Mouse (Mus musculus): Measurements from ENCODE around the gene Srrm2. TPM values are rescaled to one million over a fixed set of nuclear protein-coding genes. Genes with fewer than 3 reads are reported as not detected.

The Srrm2 gene
- polyA plus RNA-seq, 1 experiment from 2014 or later, result 320 TPM

GRCm38 (mm10) chr17:23825591-23825990 lies 35.3 kb downstream of the Srrm2 start:
- Histone ChIP-seq H3K36me3 (ENCODE audit: control insufficient read depth, insufficient read depth, low read length) (peaks cover 65% of the 10 kb centered on the region), H3K27ac (replicated peaks; ENCODE audit: low read depth, low read length) (no peak overlapping the region), H3K27me3 (replicated peaks; ENCODE audit: control insufficient read depth, insufficient read depth, low read length) (0 out of 2 replicates have a peak, but pooled peaks cover under 1% of the 10 kb centered on the region), H3K9ac (ENCODE audit: low read depth, low read length) (no peak overlapping the region), H3K4me3 (ENCODE audit: low read depth, low read length) (no peak overlapping the region), H3K4me2 (ENCODE audit: low read depth, low read length) (no peak overlapping the region), H3K4me1 (ENCODE audit: control insufficient read depth, insufficient read depth, low read length) (peaks cover 9% of the 10 kb centered on the region), H3K9me3 (ENCODE audit: control insufficient read depth, low read length) (peaks cover 4% of the 10 kb centered on the region; the same call in 1 of the 2 replicates)
- WGBS, result 83% methylated on average over 4 of the region's 4 CpGs
- no peak for DNase-seq (ENCODE audit: low spot score)
- ATAC-seq (ENCODE audit: low read depth), result no peak

- DNase-seq (ENCODE audit: low spot score), result peak; percentile 59
- Histone ChIP-seq H3K4me3 (ENCODE audit: low read depth, low read length) (peak overlapping the region; percentile 52), H3K27ac (replicated peaks; ENCODE audit: low read depth, low read length) (peak overlapping the region; percentile 95), H3K36me3 (ENCODE audit: control insufficient read depth, insufficient read depth, low read length) (peaks cover 37% of the 10 kb centered on the region), H3K4me1 (ENCODE audit: control insufficient read depth, insufficient read depth, low read length) (peaks cover 9% of the 10 kb centered on the region), H3K9me3 (ENCODE audit: control insufficient read depth, low read length) (peaks cover 4% of the 10 kb centered on the region; the same call in 1 of the 2 replicates), H3K4me2 (ENCODE audit: low read depth, low read length) (peak overlapping the region; percentile 64), H3K27me3 (replicated peaks; ENCODE audit: control insufficient read depth, insufficient read depth, low read length) (peaks cover 15% of the 10 kb centered on the region; the same call in 1 of the 2 replicates), H3K9ac (ENCODE audit: low read depth, low read length) (peak overlapping the region; percentile 79)
- whole genome bisulfite sequencing, result 0% methylated on average over 41 of the region's 47 CpGs
- peak; percentile 73 for ATAC-seq (ENCODE audit: low read depth)
Observed at GRCm38 (mm10) chr17:23828271-23829001, 38.1 kb downstream of the Srrm2 start.

GRCm38 (mm10) chr17:23829064-23829619 lies 38.8 kb downstream of the Srrm2 start, which contains the start of gene Elob:
TSS of gene Elob (minus strand) at chr17:23829136.
- ATAC-seq (ENCODE audit: low read depth), result peak; percentile 95

GRCm38 (mm10) chr17:23831201-23831600 lies 40.9 kb downstream of the Srrm2 start:
- H3K36me3 ChIP-seq (ENCODE audit: control insufficient read depth, insufficient read depth, low read length), result peaks cover 9% of the 10 kb centered on the region
- H3K27ac ChIP-seq (replicated peaks; ENCODE audit: low read depth, low read length), result no peak overlapping the region
- peaks cover 4% of the 10 kb centered on the region; the same call in 1 of the 2 replicates for H3K9me3 ChIP-seq (ENCODE audit: control insufficient read depth, low read length)
- peaks cover 15% of the 10 kb centered on the region; the same call in 1 of the 2 replicates for H3K27me3 ChIP-seq (replicated peaks; ENCODE audit: control insufficient read depth, insufficient read depth, low read length)
- 83% methylated on average over 1 of the region's 1 CpGs for WGBS
- H3K4me3 ChIP-seq (ENCODE audit: low read depth, low read length), result no peak overlapping the region
- no peak overlapping the region for H3K4me2 ChIP-seq (ENCODE audit: low read depth, low read length)
- no peak overlapping the region for H3K9ac ChIP-seq (ENCODE audit: low read depth, low read length)
- peaks cover 9% of the 10 kb centered on the region for H3K4me1 ChIP-seq (ENCODE audit: control insufficient read depth, insufficient read depth, low read length)
- ATAC-seq (ENCODE audit: low read depth) (no peak), DNase-seq (ENCODE audit: low spot score) (no peak)

More at GRCm38 (mm10) chr17:23829064-23829619, 38.8 kb downstream of the Srrm2 start, which contains the start of gene Elob:
- DNase-seq (ENCODE audit: low spot score), result peak; percentile 96
- H3K9ac ChIP-seq (ENCODE audit: low read depth, low read length), result peak within 1 kb of the TSS; percentile 79
- peak within 1 kb of the TSS; percentile 64 for H3K4me2 ChIP-seq (ENCODE audit: low read depth, low read length)
- peaks cover 30% of the 10 kb centered on the region for H3K36me3 ChIP-seq (ENCODE audit: control insufficient read depth, insufficient read depth, low read length)
- H3K27me3 ChIP-seq (replicated peaks; ENCODE audit: control insufficient read depth, insufficient read depth, low read length), result peaks cover 15% of the 10 kb centered on the region; the same call in 1 of the 2 replicates
- WGBS, result 1% methylated on average over 21 of the region's 42 CpGs
- peak within 1 kb of the TSS; percentile 95 for H3K27ac ChIP-seq (replicated peaks; ENCODE audit: low read depth, low read length)
- peaks cover 9% of the 10 kb centered on the region for H3K4me1 ChIP-seq (ENCODE audit: control insufficient read depth, insufficient read depth, low read length)
- H3K4me3 ChIP-seq (ENCODE audit: low read depth, low read length), result peak within 1 kb of the TSS; percentile 52
- H3K9me3 ChIP-seq (ENCODE audit: control insufficient read depth, low read length), result peaks cover 4% of the 10 kb centered on the region; the same call in 1 of the 2 replicates

DNA sequence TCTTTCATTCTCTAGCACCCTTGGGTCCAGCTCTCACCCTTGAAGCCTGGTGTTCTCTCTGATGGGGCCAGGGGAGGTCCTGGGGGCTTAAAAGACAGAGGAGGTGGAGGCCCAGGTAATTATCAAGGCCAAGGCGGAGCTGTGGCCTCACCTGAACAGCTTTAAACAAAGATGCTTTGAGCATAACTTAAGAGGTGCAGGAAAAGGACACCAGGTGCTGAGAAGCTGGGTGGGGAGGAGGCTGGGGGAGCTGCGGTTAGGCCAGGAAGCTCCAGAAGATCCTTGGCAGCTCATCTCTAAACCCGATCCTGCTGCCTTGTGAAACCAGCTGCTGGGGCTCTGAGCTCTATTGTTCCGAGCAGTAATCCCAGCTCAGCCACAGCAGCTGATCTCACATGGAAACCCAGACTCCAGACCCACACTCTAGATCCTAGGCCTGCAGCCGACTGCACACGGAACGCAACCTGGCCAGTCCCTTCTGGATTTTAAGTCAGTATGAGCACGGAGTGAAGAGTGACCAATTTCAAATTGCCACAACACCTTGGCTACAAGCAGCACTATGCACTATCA lies 45.8 kb downstream of the Srrm2 start, which contains the start of gene Prss33:
Prss33 (minus strand) TSS at position 51 of the 570 bp plus-strand sequence.
- Histone ChIP-seq H3K9me3 (ENCODE audit: control insufficient read depth, low read length) (no peaks in the 10 kb centered on the region), H3K9ac (ENCODE audit: low read depth, low read length) (0 out of 2 replicates have a peak within 1 kb of the TSS, but pooled peaks have one; percentile 8), H3K36me3 (ENCODE audit: control insufficient read depth, insufficient read depth, low read length) (no peaks in the 10 kb centered on the region), H3K27ac (replicated peaks; ENCODE audit: low read depth, low read length) (no peak within 1 kb of the TSS), H3K4me3 (ENCODE audit: low read depth, low read length) (no peak within 1 kb of the TSS), H3K4me1 (ENCODE audit: control insufficient read depth, insufficient read depth, low read length) (no peaks in the 10 kb centered on the region), H3K4me2 (ENCODE audit: low read depth, low read length) (no peak within 1 kb of the TSS), H3K27me3 (replicated peaks; ENCODE audit: control insufficient read depth, insufficient read depth, low read length) (peaks cover 10% of the 10 kb centered on the region; the same call in 1 of the 2 replicates)
- ATAC-seq (ENCODE audit: low read depth) (peak; percentile 83), DNase-seq (ENCODE audit: low spot score) (peak; percentile 82)
- 60% methylated on average over 8 of the region's 8 CpGs for WGBS

DNA sequence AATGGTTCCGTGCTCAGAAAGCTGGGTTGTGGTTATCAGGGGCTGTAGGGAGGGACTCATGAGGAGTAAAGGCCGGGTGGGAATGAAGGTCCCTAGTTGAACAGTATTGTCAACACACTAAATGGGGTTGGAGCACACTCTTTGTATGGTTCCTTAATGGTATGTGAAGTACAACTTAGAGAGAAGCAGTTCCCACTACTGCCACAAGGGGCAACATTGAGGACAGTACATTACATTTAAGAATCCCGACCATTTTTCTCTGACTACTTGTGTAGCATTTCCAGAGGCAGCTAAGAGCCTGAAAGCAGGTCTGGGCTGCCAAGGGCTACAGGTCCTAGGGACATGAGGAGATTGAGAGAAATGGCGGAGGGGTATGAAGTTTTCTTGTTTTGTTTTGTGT lies 50.8 kb downstream of the Srrm2 start:
- 23% methylated on average over 4 of the region's 4 CpGs for WGBS
- ATAC-seq (ENCODE audit: low read depth), result no peak
- H3K27me3 ChIP-seq (replicated peaks; ENCODE audit: control insufficient read depth, insufficient read depth, low read length), result no peaks in the 10 kb centered on the region

DNA sequence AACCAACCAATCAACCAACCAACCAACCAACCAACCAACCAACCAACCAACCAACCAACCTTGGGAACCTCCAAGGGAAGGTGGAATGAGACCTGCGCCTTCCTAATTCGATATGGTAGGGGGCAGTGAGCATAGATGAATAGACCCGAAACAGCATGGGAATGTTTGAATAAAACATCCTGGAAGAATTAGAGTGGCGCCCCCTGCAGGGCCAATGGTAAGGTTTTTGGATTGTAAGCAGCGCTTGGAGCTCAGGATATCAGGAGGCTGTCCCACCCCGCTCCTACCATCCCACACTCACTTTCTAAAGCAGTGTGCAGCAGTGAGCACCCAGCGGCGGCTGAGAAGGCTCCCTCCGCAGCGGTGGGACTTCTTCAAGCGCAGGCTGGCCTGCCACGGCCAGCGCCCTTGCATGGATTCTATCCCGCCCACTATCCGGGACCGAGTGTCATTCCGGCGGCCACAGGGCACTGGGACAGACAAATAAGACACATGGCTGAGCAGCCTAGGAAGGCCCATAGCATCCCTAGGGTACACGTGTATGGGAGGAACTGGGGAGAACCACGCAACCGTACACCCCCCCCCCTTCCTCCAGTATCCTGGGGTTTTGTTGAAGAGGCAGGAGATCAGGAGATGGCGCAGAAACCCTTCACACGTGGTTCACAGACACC lies 52.9 kb downstream of the Srrm2 start:
- no peaks in the 10 kb centered on the region for H3K9me3 ChIP-seq (ENCODE audit: control insufficient read depth, low read length)
- no peaks in the 10 kb centered on the region for H3K27me3 ChIP-seq (replicated peaks; ENCODE audit: control insufficient read depth, insufficient read depth, low read length)
- H3K4me3 ChIP-seq (ENCODE audit: low read depth, low read length), result no peak overlapping the region
- ATAC-seq (ENCODE audit: low read depth) (0 out of 2 replicates have a peak, but pooled peaks have one; percentile 19), DNase-seq (ENCODE audit: low spot score) (no peak)
- WGBS, result 49% methylated on average over 23 of the region's 23 CpGs
- H3K4me1 ChIP-seq (ENCODE audit: control insufficient read depth, insufficient read depth, low read length), result no peaks in the 10 kb centered on the region
- H3K27ac ChIP-seq (replicated peaks; ENCODE audit: low read depth, low read length), result no peak overlapping the region
- H3K4me2 ChIP-seq (ENCODE audit: low read depth, low read length), result peak overlapping the region; percentile 43
- no peak overlapping the region for H3K9ac ChIP-seq (ENCODE audit: low read depth, low read length)
- no peaks in the 10 kb centered on the region for H3K36me3 ChIP-seq (ENCODE audit: control insufficient read depth, insufficient read depth, low read length)

More for the DNA sequence above, 50.8 kb downstream of the Srrm2 start:
- no peak overlapping the region for H3K27ac ChIP-seq (replicated peaks; ENCODE audit: low read depth, low read length)
- H3K36me3 ChIP-seq (ENCODE audit: control insufficient read depth, insufficient read depth, low read length), result no peaks in the 10 kb centered on the region
- no peak overlapping the region for H3K4me2 ChIP-seq (ENCODE audit: low read depth, low read length)
- no peak overlapping the region for H3K9ac ChIP-seq (ENCODE audit: low read depth, low read length)
- H3K4me3 ChIP-seq (ENCODE audit: low read depth, low read length), result no peak overlapping the region
- DNase-seq (ENCODE audit: low spot score), result peak; percentile 79
- H3K9me3 ChIP-seq (ENCODE audit: control insufficient read depth, low read length), result no peaks in the 10 kb centered on the region
- H3K4me1 ChIP-seq (ENCODE audit: control insufficient read depth, insufficient read depth, low read length), result no peaks in the 10 kb centered on the region

DNA sequence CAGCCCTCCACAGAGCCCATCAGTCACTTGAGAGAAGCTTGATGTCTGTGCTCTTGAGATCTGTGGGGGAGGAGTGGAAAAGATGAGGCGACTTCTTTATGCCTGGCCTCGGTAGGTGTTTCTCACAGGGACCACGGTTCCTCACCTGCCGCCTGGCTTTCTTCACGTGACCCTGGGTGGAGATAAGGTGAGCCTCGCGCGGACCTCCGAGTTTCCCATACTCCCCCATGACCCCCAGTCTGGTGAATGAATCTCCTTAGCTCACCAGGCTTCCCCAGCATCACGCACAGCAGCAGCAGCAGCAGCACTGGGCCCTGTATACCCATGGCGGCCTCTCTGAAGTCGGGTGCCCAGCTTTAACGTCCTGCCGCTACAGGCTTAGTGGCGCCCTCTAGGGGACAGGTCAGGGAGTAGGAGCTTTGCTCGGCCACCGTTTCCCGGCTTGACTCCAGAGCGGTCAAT lies 53.5 kb downstream of the Srrm2 start, which contains the start of the genes Prss32 and Prss41:
Prss32 (plus strand) TSS at position 44 of the 462 bp plus-strand sequence.
Prss41 (minus strand) TSS at position 361 of the 462 bp plus-strand sequence.
- 0 out of 2 replicates have a peak within 1 kb of the TSS, but pooled peaks have one; percentile 25 for H3K9ac ChIP-seq (ENCODE audit: low read depth, low read length)
- WGBS, result 10% methylated on average over 15 of the region's 19 CpGs
- H3K4me2 ChIP-seq (ENCODE audit: low read depth, low read length), result peak within 1 kb of the TSS; percentile 43
- no peaks in the 10 kb centered on the region for H3K9me3 ChIP-seq (ENCODE audit: control insufficient read depth, low read length)
- no peaks in the 10 kb centered on the region for H3K27me3 ChIP-seq (replicated peaks; ENCODE audit: control insufficient read depth, insufficient read depth, low read length)
- H3K27ac ChIP-seq (replicated peaks; ENCODE audit: low read depth, low read length), result no peak within 1 kb of the TSS
- H3K36me3 ChIP-seq (ENCODE audit: control insufficient read depth, insufficient read depth, low read length), result no peaks in the 10 kb centered on the region
- DNase-seq (ENCODE audit: low spot score) (peak; percentile 50), ATAC-seq (ENCODE audit: low read depth) (0 out of 2 replicates have a peak, but pooled peaks have one; percentile 48)
- 0 out of 2 replicates have a peak within 1 kb of the TSS, but pooled peaks have one; percentile 2 for H3K4me3 ChIP-seq (ENCODE audit: low read depth, low read length)
- no peaks in the 10 kb centered on the region for H3K4me1 ChIP-seq (ENCODE audit: control insufficient read depth, insufficient read depth, low read length)
